Mouse (Mus musculus): ENCODE measurements at regions not wholly inside any gene's neighbourhood (a gene's known extent, or its start where the extent isn't known, plus 50 kb on each side); places are given as distances from the start of the nearest gene placed in this dataset.

- no peak for DNase-seq (ENCODE audit: low read depth in 1 of 2, low spot score in 2 of 2)
Observed at GRCm38 (mm10) chr11:114177789-114178188, 110.9 kb upstream of the Sdk2 start.

DNA sequence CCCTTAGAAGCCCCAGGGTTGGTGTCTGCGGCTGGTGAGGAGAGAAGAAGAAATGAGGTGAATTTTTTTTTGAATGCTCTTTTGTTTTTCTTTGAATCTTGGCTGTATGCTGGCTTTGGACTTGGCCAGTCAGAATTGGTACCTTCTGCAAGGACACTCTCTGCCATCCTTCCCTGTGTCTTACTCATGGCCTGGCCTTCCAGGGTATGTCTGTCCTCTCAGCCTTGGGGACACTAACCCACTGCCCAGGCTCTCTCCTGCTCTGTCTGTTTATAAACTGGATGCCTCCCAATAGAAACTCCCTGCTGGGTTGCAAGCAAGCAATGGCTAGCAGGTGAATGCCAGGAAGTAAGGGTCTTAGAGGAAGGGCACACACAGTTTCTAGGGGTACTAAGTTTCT lies 110.4 kb upstream of the Sdk2 start:
- DNase-seq (ENCODE audit: low read depth in 1 of 2, low spot score in 2 of 2): no peak

DNA sequence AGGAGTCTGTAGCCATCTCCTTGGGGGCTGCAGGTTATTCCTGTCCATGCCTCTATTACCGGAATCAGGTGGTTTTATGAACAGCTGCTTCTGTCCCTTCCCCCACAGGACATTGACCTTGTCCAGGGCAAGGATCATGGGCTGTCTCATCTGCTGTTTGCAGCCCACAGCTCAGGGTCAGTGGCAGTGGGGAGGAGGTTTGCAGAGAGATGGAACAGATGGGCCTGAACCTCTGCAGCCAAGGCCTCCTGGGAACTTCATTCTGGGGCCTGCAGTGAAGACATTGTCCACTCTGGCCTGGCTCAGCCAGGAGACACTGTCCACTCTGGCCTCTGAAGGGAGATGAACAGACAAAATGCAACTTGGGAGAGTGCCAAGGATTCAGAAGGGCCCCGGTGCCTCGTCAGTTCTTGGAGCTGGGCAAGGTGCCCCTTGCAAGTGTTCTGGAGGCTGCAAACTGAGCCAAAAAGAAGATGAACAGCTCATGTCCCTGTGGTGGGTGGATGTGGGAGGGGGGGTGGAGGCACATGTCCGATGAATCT lies 109.9 kb upstream of the Sdk2 start:
- DNase-seq (ENCODE audit: low read depth in 1 of 2, low spot score in 2 of 2): no peak

DNA sequence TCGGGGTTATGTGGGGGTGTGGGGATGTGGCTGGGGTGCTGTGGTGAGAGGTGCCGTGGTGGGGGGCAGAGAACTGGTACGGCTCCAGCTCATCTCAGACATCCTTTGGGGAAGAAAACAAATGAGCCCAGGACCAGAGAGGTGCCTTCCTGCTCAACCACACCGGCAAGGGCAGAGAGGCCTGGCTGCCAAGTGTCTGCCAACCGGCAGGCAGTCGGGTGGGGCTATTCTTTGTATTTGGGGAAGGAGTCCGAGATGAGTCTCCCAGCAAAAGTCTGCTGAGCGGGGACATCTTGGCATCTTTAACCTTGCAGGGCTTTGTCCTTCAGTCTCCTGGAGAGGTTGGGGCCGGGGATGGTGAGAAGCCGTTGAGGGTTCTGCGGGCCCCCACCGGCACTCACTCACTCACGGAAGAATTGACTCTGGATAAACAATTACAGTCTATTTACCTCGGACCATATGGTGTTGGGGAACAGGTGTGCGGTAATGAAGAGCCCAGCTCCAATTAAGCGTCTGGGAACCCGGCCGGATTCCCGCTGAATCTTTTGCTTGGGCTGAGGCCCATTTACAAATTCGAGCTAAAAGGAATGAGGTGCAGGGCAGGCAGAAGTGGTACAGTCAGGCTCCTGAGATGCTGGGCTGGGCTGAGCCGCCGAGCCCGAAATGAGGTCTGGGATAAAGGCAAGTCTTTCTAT lies 108.7 kb upstream of the Sdk2 start:
- no peak for DNase-seq (ENCODE audit: low read depth in 1 of 2, low spot score in 2 of 2)

DNA sequence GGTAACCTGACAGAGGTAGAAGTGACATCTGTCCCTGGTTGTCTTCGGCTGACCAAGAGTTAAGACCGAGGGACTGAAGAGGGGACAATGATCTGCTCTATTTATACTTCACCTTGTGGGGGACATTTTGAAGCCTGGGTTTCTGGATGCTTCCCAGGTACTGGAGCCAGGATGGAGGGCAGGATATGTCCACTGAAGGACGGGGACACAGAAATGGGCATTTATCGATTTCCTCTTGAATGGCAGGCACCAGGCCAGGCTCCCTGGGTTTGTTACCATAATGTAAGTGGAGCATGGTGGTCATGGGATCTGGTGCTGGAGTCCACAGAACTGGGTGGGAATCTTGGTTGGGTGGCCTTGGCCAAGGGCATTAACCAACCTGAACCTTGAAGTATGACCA lies 108.0 kb upstream of the Sdk2 start:
- DNase-seq (ENCODE audit: low read depth in 1 of 2, low spot score in 2 of 2): no peak

GRCm38 (mm10) chr11:114168231-114168661 lies 101.4 kb upstream of the Sdk2 start:
- DNase-seq (ENCODE audit: low read depth in 1 of 2, low spot score in 2 of 2): no peak

DNA sequence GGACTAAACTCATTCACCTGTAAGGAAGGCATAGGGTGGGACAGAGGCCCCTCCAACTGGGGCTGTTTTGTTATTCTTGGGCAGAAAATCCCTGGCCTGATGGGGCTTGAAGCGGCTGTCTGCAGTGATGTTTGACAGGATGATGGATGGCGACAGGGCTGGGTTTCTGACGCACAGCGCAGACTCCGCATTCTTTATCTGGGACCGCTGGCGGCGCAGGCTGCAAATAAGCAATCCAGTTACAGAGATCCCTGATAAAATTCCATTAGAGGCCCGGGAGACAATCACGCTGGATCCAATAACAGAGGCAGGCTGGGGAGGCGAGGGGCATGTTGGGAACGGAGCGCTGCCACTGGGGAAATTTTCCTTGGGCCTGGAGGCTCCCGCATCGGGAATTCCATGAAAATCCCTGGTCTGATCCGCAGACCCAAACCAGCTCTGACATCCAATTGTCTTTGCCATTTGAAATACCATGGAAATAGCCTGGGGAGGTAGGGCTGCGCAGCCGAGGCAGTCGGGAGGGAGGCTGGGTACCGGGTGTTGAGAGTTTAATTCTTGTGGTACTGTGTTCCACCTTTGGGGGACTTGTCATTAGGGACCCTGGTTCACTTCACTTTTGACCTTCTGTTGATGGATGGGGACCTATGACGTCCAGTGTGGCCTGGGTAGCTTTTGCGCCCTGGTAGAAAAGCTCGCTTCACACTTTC lies 99.0 kb upstream of the Sdk2 start:
- no peak for DNase-seq (ENCODE audit: low read depth in 1 of 2, low spot score in 2 of 2)

DNA sequence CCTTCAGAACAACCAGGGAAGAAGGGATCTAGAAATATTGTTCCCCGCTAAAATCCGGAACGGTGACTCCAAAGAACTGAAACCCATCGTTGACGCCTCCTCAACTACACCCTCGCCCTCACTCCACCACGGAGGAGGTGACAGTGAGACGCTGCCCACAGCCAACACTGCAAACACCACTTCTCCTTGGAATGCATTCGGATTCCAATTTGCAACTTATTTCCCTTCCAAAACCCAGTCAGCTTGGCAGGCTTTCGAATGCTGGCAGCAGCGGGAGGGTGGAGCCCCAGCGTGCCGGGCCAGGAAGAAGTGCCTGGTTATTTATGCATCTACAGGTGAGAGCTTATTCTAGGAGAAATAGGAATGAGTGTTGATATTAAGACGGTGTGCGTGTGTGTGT lies 85.9 kb upstream of the Sdk2 start:
- no peak for DNase-seq (ENCODE audit: low read depth in 1 of 2, low spot score in 2 of 2)

DNA sequence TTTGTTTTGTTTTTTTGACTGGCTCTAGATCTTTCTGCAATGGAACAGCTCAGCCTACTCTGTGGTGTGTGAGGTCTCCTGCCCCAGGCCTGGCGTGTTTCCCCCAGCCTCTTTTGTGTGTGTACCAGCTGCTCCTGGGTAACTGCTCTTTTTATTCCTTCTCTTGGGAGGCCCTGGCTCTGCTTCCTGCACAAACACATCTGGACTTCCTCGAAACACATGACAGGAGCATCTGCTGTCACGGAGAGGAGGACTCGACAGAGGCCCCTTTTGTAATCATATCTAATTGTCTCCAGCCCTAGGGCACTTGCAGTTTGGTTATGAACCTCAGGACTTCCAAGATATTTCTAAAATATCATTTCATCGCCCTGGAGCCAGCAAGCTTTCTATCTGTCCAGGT lies 79.5 kb upstream of the Sdk2 start:
- DNase-seq (ENCODE audit: low read depth in 1 of 2, low spot score in 2 of 2): no peak

DNA sequence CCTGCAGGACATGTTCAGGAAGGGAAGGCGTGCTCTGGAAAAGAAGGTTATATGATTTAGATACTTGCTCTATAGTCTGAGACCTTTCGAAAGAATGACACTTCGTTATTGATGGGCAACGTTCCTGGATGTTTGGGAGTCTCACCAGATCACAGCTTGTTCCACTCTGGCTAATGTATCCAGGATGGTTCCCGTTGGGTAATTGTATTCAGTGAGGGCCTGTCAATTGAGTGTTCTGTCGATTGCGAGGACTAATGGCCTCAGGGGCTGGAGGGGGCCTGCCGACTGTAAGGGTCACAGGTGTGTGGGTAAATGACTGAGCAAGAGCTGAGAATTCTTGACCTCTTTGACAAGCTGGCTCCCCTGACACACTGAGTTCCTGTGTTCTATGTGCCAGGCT lies 62.4 kb upstream of the Sdk2 start:
- DNase-seq (ENCODE audit: low read depth in 1 of 2, low spot score in 2 of 2): no peak

- no peak for DNase-seq (ENCODE audit: low read depth in 1 of 2, low spot score in 2 of 2)
Observed at GRCm38 (mm10) chr11:114128841-114129240, 62.0 kb upstream of the Sdk2 start.

DNA sequence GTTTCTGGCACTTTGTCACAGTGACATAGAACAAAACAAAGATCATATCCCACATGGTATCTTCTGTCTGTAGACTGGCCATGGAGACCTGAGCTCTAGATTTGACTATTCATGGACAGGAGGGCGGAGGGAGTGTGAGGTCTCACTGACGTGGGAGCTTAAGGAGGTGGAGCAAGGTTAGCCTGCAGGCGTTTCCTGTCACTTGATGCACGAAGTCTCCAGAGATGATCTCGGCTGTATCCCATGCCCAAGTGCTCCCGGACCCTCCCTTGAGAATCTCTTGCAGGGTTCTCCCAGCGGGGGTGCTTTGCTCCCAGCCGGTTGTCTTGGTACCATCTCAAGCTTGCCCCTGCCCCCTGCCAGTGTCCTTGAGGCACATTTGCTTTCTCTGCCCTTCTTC lies 60.6 kb upstream of the Sdk2 start:
- DNase-seq (ENCODE audit: low read depth in 1 of 2, low spot score in 2 of 2): no peak

DNA sequence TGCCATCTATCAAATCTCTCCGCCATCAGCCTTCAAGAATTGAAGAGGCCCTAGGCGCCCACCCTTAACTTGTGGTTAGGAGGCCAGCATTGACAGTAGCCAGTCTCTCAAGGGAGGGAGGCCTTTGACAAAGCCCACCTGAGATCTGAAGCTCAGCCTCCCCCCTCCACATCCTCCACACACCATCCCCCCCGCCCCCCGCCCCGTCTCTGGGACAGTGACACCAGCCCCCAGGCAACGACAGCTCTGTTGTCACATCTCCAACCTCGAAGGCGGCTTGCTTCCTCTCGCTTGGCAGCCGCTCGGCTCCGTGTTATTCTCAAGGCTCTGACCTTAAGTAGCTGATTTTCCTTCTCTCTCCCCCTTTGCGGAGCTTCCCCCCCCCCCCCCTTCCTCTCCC lies 55.3 kb upstream of the Sdk2 start:
- no peak for DNase-seq (ENCODE audit: low read depth in 1 of 2, low spot score in 2 of 2)

DNA sequence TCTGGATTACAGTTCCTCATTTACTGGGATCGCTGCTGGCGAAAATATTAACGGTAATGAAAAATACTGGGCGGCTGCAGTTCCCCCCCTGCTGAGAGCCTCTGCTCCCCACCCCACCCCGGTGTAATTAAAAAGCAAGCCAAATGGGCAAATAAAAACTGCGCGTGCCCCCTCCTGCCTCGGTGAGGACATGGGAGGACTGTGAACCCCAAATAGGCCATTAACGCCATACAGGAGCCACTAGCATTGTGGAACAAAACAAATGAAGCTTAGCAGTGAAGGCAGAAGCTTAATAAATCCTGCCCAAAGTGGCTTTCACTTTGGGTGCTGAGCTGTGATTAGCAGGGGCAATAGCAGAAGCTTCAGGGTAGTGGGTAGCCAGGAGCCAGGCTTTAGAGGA lies 52.3 kb upstream of the Sdk2 start:
- no peak for DNase-seq (ENCODE audit: low read depth in 1 of 2, low spot score in 2 of 2)
